Mouse (Mus musculus) embryo, embryonic 11.5 days (tissue): ENCODE measurements around the gene Cadm2.

Experiments
- DNase-seq: peaks from one replicate; pipeline ENCODE4 v3.0.0-alpha.2; 2012; ENCODE audit warnings: low read depth, low spot score

Gene Cadm2

DNA sequence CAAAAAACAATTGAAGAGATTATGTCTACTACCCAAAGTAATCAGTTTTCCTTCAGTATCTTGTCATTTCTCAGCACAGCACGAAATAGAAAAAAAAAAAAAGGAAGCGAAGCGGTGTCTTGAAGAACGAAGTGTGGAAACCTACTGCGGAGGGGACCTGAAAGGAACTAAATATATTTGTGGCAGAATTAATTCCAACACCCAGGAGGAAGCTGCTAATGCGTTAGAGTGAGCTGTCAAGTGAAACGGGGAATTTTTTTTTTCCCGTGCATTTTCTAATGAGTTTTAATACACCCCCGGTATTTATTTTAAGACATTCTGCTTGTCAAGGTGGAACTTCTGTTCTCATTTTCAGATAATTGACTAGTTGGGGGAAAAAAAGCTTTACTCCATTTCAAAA, 111.6 kb downstream of the Cadm2 start:
- DNase-seq: no peak

GRCm38 (mm10) chr16:67482542-67482941, 138.2 kb downstream of the Cadm2 start:
- no peak for DNase-seq

- DNase-seq: no peak
Observed at GRCm38 (mm10) chr16:67467041-67467440, 153.7 kb downstream of the Cadm2 start.

GRCm38 (mm10) chr16:67436301-67436700, 184.4 kb downstream of the Cadm2 start:
- no peak for DNase-seq

- DNase-seq: no peak
Observed at GRCm38 (mm10) chr16:67425371-67425770, 195.3 kb downstream of the Cadm2 start.

DNA sequence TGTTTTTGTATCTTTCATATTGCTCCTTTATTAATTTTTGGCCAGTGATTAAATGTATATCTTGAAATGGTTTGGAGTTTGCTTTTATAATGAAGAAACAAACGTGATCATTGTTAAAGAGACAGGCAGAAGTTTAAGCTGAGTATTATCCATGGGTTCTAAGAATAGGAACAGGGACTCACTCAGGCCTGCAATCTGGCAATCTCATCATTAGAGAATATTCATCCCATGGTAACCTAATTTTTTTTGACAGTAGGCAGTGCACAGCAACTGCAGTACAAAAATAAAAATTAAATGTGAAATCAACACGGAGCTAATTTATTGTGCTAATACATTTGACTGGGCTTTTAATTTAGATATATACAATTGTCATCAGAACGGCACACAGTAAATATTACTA, 209.8 kb downstream of the Cadm2 start:
- no peak for DNase-seq

- DNase-seq: no peak
Observed at GRCm38 (mm10) chr16:67410482-67410881, 210.2 kb downstream of the Cadm2 start.

DNA sequence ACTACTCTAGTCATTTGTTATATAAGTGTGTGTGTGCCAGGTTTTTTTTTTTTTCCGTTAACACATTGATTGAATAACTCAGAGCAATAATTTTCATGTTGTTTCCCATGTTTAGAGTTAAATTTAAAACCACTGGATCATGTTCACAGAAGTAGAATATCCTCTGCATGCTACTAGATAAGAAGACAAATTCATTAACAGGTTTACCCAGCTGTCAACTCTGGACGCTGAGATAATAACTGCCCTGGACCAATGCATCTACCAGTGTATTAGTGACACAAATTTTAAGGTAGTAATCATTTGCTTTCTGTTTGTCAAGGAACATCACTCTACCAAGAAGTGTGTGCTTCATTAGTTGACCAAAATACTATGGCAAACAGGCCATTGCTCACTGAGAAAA, 253.0 kb downstream of the Cadm2 start:
- DNase-seq: no peak

- no peak for DNase-seq
Observed at GRCm38 (mm10) chr16:67348011-67348410, 272.7 kb downstream of the Cadm2 start.

DNA sequence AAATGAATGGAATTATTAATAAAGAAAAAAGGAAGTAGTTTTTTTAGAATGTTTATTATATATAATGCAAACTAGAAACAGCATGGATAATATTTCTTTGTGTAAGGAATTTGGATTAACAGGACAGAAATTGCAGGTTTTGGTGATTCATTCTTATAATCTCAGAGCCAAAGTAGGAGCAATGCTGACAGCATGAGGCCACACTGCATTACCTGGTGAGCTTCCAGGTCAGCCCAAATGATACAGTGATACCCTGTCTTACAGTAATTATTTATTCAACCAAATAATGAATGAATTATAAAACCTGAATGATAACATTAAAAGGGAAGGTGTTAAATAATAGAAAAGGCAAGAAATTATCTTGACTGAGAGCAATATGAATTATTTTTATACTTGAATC, 273.1 kb downstream of the Cadm2 start:
- no peak for DNase-seq

DNA sequence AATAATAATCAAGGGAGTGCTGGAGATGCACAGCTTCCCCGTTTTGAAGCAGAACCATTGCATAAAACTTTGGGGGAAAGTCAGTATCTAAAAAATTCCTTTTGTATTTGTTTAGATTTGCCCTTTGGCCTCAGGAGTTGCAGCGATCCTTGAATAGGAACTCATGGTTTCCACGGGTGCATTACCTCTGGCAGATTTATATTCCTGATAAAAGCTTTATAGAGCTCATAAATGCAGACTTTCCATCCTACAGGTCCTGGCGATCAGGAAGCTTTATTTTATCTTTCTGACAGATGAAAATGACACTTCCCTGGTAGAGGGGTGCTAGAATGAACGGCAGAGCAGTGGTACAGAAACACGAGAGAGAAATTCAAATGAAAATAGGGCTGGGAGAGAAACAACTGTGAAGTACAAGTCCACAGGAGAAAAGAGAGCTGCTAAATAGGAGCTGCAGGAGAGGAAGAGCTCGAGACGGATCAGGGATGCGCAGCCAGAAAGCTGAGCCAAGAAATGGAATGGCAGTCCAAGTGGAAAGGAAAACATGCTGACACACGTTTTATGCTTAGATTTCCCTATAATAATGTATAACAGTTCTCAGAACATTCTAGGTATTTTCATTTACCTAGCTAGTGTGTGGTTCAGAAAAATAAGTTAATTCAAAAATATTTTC, 274.0 kb downstream of the Cadm2 start:
- DNase-seq: no peak

GRCm38 (mm10) chr16:67344194-67344593, 276.5 kb downstream of the Cadm2 start:
- DNase-seq: no peak

DNA sequence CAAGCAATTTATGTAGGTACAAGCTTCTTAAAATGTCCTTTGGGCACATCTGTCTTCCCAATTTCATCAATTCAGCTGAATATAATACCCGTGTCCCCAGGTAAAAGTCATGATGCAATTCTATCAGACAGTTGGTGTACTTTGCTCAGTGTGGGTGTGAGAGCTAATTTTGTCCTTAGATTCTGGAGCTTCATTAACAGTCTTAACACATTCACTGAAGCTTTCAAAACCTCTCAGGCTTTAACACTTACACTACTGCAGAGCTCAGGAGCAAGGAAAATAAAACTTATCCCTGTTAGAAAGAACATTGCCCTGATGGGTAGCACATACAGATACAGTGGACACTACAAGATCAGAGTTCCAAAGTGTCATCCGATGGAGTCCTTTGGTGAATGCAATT, 309.7 kb downstream of the Cadm2 start:
- no peak for DNase-seq

DNA sequence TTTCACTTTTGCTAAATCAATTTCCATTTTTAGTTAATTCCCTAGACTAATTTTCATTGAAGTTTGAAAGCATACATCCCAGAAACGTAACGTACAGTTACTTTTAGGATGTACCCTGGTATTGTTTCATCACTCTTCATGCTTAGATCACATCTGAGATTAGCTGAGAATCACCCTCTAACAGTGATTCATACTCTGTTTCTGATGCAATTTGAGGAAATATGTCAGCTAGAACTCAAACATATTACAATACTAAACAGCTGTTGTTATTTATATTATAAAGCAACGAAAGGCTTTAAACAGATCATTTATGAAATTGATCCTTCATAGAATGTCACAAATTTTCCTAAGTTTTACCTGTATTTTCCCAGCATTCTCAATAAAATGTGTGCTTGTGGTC, 336.0 kb downstream of the Cadm2 start:
- no peak for DNase-seq

DNA sequence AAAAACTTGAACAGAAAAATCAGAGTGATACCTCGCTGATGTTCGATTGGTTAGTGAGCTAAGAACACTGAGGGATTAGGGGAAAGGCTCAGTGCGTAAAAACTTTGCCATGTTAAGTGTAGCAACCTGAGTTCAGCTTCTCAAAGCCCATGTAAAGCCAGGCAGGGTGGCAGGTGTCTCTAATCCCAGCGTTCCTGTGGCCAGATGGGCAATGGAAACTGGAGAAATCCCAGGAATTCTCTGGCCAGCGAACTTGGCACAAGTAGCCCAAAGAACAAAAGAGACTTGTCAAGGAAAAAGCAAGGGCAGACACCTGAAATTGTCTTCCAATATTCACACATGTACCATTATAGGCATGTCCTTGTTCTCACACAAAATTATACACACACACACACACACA, 377.1 kb downstream of the Cadm2 start:
- DNase-seq: no peak

DNA sequence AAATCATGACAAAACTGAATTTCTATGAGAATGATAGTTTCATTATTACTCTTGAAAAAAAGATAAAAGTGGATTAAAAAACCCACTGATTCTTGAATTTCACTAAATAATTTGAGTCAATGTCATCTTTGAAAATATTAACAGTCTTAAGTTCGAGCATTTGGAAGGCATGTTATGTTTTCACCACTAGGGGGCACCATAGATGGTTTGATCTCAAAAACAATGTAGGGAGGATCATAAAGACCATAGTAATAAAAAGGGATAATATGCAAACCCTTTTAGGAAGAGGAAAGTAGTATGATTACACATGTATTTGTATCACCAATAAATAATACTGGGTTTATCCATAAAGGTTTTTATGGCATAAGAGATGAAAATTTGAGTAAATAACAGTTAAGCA, 385.8 kb downstream of the Cadm2 start:
- DNase-seq: no peak

DNA sequence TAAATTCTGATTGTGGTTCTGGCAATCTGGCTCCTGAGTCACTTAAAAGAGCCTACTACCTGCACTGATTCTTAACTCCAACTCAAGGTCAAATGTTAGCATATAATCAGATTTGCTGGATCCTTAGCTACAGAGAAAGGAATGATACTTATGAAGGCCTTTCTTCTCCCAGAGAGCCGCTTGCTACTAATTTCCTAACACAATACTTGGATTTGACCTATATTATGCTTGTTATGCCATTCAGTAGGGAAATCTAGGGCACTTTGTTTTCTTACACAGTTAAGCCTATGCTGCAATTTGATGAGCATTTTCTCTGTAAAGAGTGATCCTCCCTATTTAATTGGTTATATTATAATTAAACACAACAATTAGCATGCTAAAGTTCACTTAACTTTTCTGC, 394.0 kb downstream of the Cadm2 start:
- DNase-seq: no peak

DNA sequence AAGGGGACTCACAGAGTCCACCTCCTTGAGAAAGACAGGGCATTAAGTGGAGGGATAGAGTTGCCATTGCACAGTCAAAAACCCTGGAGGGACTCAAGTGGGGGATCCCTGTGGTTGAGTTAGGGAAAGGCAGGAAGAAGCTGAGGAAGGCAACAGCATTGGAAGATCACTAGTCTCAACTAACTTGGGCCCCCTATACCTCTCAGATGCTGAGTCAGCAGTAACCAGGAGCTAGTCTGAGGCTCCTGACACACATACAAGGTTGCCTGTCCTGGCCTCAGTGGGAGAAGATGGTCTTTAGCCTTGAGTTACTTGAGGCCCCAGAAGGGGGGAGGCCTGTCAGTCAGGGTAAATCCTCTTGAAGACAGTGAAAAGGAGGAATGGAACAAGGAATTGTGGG, 417.4 kb downstream of the Cadm2 start:
- DNase-seq: no peak

- DNase-seq: no peak
Observed at GRCm38 (mm10) chr16:67192852-67193415, 427.8 kb downstream of the Cadm2 start.

DNA sequence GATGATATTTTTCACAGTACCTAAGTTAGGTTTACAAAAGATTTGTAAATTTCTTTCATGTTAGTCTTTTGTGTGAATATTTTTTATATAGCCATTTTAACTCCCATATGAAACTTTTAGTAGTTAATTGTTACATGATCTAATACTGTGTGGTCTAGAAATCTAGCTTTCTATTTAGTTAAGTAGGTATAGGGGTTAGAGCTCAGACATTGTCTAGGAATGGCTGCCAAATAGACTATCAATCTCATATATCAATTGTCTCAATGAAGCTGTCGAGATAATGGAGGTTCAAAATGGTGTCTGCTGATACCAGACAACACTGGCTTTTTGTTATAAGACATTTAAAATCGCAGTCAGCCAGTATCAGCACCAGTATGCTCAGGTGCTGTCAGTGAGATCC, 428.3 kb downstream of the Cadm2 start:
- no peak for DNase-seq

DNA sequence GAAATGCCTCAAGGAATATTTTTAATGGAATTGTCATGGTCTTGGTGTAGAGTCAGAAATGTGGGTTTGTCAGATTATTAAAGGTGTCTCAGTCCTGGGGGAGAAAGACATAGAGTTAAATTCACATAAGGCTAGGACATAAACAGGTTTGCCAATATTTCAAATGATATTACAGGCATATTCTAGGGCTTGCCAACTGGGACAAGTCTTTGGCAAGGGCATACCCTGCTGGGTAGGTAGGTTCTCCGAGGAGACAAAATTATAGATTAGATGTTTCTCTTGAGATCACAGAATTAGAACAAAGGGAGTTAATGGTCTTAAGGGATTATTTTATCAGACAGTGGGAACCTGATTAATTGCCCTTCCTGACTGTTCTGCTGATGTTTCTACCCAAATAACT, 434.4 kb downstream of the Cadm2 start:
- DNase-seq: no peak

GRCm38 (mm10) chr16:67182958-67183357, 437.8 kb downstream of the Cadm2 start:
- DNase-seq: no peak

- DNase-seq: no peak
Observed at GRCm38 (mm10) chr16:67175386-67175785, 445.3 kb downstream of the Cadm2 start.
